Mouse (Mus musculus): Measurements from ENCODE around the gene Xiap. TPM values are rescaled to one million over a fixed set of nuclear protein-coding genes. Genes with fewer than 3 reads are reported as not detected.
"Not testable (repeated sequence)": the region's sequence is repeated elsewhere in the genome, so short reads cannot be mapped to it uniquely, and the experiment has no call there.

Xiap gene
- polyA plus RNA-seq (2016; fragmentation: Nextera tagmentation; extraction: Ambion mirVana), result 9.3 and 9.6 TPM in 2 replicates

GRCm38 (mm10) chrX:42059282-42060068, at the start of gene Xiap:
Xiap (plus strand) TSS chrX:42059679.
- H3K27ac ChIP-seq, result no peak within 1 kb of the TSS
- H3K4me3 ChIP-seq, result no peak within 1 kb of the TSS
- 82% methylated on average over 5 of the region's 5 CpGs for WGBS
- H3K27me3 ChIP-seq (ENCODE audit: insufficient read depth, poor library complexity, severe bottlenecking), result no peaks in the 10 kb centered on the region
- H3K4me1 ChIP-seq (replicated peaks), result no peaks in the 10 kb centered on the region
- no peaks in the 10 kb centered on the region for H3K36me3 ChIP-seq
- no peak for DNase-seq (ENCODE audit: low spot score)
- H3K9me3 ChIP-seq, result no peaks in the 10 kb centered on the region

DNA sequence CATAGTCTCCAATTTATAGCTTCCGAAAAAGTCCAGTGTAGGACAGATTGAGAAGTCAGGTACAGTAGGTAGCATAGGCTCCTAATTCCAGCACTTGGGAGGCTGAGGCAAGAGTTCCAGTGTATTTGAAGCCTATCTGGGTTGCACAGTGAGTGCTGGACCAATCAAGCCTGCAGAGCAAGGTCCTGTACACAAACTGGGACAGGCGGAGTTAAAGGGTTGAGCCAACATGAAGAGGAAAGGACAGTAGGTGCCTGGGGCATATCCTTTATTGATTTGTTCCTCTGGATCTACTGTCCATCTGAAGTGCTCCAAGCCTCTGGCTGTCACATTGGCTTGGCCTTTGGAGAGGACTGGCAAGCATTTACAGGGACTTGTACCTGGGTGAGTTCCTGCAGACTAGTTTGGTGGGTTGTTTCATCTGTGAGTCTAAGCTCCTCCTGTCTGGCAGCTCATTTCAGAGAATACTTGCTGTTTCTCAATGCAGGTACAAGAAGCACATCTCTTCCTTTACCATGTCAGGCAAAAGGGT, 46.7 kb upstream of the Xiap start:
- 94% methylated on average over 2 of the region's 2 CpGs for WGBS
- no peak overlapping the region for H3K27ac ChIP-seq
- H3K9me3 ChIP-seq, result no peaks in the 10 kb centered on the region
- H3K4me1 ChIP-seq (replicated peaks), result no peaks in the 10 kb centered on the region
- H3K27me3 ChIP-seq (ENCODE audit: insufficient read depth, poor library complexity, severe bottlenecking), result no peaks in the 10 kb centered on the region
- H3K4me3 ChIP-seq, result no peak overlapping the region
- no peak for DNase-seq (ENCODE audit: low spot score)
- no peaks in the 10 kb centered on the region for H3K36me3 ChIP-seq

GRCm38 (mm10) chrX:42013776-42014175, 45.7 kb upstream of the Xiap start:
- Histone ChIP-seq H3K36me3 (no peaks in the 10 kb centered on the region), H3K9me3 (no peaks in the 10 kb centered on the region), H3K27me3 (ENCODE audit: insufficient read depth, poor library complexity, severe bottlenecking) (no peaks in the 10 kb centered on the region), H3K27ac (no peak overlapping the region), H3K4me1 (replicated peaks) (no peaks in the 10 kb centered on the region), H3K4me3 (no peak overlapping the region)
- no peak for DNase-seq (ENCODE audit: low spot score)
- 84% methylated on average over 3 of the region's 3 CpGs for WGBS

DNA sequence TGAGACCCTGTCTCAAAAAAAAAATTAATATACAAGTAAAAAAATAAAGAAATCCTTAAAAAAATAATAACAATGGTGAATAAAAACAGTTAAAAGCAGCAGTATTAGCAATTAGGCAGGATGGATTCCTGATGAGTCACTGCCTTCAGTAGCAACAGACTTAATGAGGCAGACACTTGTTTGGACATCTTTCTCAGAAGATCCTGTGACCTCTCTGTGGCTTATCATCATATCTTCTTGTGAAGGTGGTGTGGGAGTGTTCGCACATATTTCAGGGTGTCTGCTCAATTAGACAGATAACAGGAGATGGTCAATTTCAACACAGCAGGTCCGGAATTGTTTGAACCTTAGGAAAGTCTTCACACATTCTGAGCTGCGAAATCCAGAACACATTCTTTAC, 45.0 kb upstream of the Xiap start:
- H3K9me3 ChIP-seq, result no peaks in the 10 kb centered on the region
- DNase-seq (ENCODE audit: low spot score), result no peak
- no peaks in the 10 kb centered on the region for H3K27me3 ChIP-seq (ENCODE audit: insufficient read depth, poor library complexity, severe bottlenecking)
- no peaks in the 10 kb centered on the region for H3K4me1 ChIP-seq (replicated peaks)
- 89% methylated on average over 3 of the region's 3 CpGs for WGBS
- H3K4me3 ChIP-seq, result no peak overlapping the region
- H3K36me3 ChIP-seq, result no peaks in the 10 kb centered on the region
- no peak overlapping the region for H3K27ac ChIP-seq

DNA sequence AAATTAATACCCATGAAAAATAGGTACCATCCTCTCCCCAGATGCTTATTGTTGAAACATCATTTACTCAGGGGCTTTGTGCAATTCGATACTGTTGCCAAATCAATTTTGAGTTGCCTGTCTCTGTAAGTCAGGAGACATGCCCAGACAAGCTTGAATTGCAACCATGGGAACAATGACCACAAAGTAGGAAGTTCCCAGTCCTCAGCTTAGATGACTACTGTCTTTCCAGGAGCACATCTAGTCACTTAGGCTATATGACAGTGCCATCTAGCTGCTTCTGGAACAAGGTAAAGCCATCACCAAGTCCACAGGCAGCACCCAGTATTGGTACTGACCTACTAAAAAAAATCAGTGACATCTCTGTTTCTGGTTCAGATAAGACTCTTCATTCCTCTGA, 41.4 kb upstream of the Xiap start:
- Histone ChIP-seq H3K4me3 (no peak overlapping the region), H3K9me3 (no peaks in the 10 kb centered on the region), H3K27me3 (ENCODE audit: insufficient read depth, poor library complexity, severe bottlenecking) (no peaks in the 10 kb centered on the region), H3K36me3 (no peaks in the 10 kb centered on the region), H3K4me1 (replicated peaks) (no peaks in the 10 kb centered on the region), H3K27ac (no peak overlapping the region)
- no peak for DNase-seq (ENCODE audit: low spot score)
- WGBS, result 79% methylated on average over 1 of the region's 1 CpGs

DNA sequence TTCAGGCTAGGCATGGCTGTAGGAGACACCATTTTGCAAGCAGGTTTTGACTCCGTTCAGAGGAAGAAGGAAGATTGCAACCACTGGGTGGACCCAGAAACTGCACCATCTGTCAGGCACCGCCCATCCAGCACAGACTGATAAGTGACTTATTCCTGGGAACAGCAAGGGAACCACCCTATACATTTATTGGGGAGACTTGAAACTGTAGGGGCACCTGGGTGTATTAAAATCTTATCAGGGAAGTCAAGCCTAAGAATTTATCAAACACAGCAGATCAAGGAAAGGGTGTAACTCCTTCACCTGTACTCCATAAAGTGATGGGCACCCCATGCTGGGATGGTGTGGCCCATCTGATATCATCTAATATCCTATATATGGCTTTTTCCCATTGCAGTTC, 40.0 kb upstream of the Xiap start:
- Histone ChIP-seq H3K27me3 (ENCODE audit: insufficient read depth, poor library complexity, severe bottlenecking) (no peaks in the 10 kb centered on the region), H3K4me1 (replicated peaks) (no peaks in the 10 kb centered on the region), H3K4me3 (no peak overlapping the region), H3K9me3 (no peaks in the 10 kb centered on the region), H3K36me3 (no peaks in the 10 kb centered on the region), H3K27ac (no peak overlapping the region)
- DNase-seq (ENCODE audit: low spot score), result no peak
- 87% methylated on average over 2 of the region's 2 CpGs for WGBS

- H3K4me1 ChIP-seq (replicated peaks); H3K27ac ChIP-seq; H3K36me3 ChIP-seq; H3K9me3 ChIP-seq; H3K27me3 ChIP-seq (ENCODE audit: insufficient read depth, poor library complexity, severe bottlenecking); H3K4me3 ChIP-seq; DNase-seq (ENCODE audit: low spot score): not testable (repeated sequence)
- WGBS, result 89% methylated on average over 2 of the region's 3 CpGs
These were observed 33.6 kb upstream of the Xiap start for GRCm38 (mm10) chrX:42025802-42026440.

DNA sequence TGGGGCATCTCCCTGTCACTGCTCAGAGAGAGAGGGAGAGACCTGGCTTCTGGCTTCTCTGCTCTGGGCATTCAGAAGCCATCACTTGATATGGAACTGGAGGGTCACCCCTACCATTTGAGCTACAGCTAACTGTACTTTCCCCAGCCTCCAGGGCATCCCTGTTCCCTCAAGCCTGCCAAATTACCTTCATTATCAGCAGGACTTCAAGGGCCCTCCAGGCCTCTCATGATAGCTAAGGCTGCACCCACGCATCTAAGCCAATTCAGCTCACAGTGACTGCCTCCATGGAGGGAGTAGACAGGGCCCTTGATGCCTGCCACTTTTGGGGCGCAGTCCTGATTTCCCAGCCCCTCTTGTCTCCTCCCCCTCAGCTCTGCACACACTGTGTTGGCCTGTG, 32.5 kb upstream of the Xiap start:
- not testable (repeated sequence) for H3K36me3 ChIP-seq; H3K27me3 ChIP-seq (ENCODE audit: insufficient read depth, poor library complexity, severe bottlenecking); H3K4me3 ChIP-seq; H3K4me1 ChIP-seq (replicated peaks); H3K27ac ChIP-seq; DNase-seq (ENCODE audit: low spot score); H3K9me3 ChIP-seq
- 86% methylated on average over 2 of the region's 2 CpGs for WGBS

DNA sequence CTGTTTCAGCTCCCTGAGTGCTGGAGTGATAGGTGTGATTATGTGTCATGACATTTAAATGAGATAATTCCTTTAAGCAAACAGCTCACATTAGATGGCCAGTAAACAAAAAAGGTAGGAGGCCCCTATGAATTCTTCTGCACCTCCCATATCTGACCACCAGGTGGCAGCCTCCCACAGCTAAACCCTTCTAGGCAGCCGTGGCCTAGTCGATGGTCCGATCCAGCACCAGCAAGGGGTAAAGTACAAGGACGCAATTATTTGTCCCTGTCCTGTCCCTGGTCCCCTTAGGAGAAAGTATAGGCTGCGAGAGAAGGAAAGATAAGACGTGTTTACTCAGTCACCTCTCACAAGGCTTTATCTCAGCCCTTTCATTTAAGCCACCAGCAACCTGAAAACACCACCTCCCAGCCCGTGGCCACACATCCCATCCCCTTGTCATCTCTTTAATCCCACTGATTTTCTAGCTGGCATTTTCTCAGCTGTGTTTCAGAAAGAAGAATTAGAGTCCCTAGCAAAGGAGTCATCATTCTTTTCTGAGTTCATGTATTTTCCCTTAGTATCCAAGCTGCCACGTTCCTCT, 26.3 kb upstream of the Xiap start:
- no peaks in the 10 kb centered on the region for H3K4me1 ChIP-seq (replicated peaks)
- no peaks in the 10 kb centered on the region for H3K9me3 ChIP-seq
- DNase-seq (ENCODE audit: low spot score), result peak; percentile 66
- H3K36me3 ChIP-seq, result no peaks in the 10 kb centered on the region
- WGBS, result 45% methylated on average over 8 of the region's 8 CpGs
- H3K4me3 ChIP-seq, result no peak overlapping the region
- 0 out of 2 replicates have a peak overlapping the region, but pooled peaks have one; percentile 40 for H3K27ac ChIP-seq
- no peaks in the 10 kb centered on the region for H3K27me3 ChIP-seq (ENCODE audit: insufficient read depth, poor library complexity, severe bottlenecking)

DNA sequence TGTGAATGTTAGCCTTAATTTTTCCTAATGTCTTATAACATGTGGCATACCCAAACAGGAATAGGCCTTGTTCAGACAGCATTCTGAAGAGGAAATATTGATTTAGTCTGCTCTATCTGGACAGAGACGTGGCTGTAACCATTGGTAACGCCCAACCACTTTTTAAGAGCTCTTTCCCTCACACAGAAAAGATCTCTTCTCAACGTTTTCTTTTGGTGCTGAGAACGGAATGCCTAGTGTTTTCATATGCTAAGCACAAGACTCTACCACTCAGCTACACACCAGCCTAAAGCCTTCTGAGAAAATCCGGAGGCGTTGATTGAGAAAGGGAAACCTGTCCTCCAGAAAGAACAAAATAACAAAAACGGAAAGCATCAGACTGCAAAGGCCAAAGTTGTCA, 25.6 kb upstream of the Xiap start:
- Histone ChIP-seq H3K27me3 (ENCODE audit: insufficient read depth, poor library complexity, severe bottlenecking) (no peaks in the 10 kb centered on the region), H3K27ac (no peak overlapping the region), H3K9me3 (no peaks in the 10 kb centered on the region), H3K36me3 (no peaks in the 10 kb centered on the region), H3K4me1 (replicated peaks) (no peaks in the 10 kb centered on the region), H3K4me3 (no peak overlapping the region)
- no peak for DNase-seq (ENCODE audit: low spot score)
- WGBS, result 63% methylated on average over 7 of the region's 7 CpGs

DNA sequence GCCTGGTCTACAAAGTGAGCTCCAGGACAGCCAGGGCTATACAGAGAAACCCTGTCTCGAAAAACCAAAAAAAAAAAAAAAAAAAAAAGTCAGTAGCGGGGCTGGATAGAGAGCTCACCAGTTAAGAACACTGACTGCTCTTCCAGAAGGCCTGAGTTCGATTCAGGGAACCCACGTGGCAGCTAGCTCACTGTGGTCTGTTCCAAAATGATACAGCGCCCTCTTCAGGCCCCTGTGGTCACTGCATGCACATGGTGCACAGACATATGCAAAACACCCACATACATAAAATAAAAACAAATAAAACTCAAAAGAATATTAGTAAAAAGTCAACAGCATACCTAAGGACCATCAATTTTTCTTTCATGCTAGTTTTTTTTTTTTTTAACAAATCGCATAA, 20.0 kb upstream of the Xiap start:
- no peaks in the 10 kb centered on the region for H3K4me1 ChIP-seq (replicated peaks)
- H3K27me3 ChIP-seq (ENCODE audit: insufficient read depth, poor library complexity, severe bottlenecking), result no peaks in the 10 kb centered on the region
- no peaks in the 10 kb centered on the region for H3K36me3 ChIP-seq
- H3K9me3 ChIP-seq, result no peaks in the 10 kb centered on the region
- H3K4me3 ChIP-seq, result no peak overlapping the region
- WGBS, result 80% methylated on average over 5 of the region's 6 CpGs
- H3K27ac ChIP-seq, result no peak overlapping the region
- no peak for DNase-seq (ENCODE audit: low spot score)

DNA sequence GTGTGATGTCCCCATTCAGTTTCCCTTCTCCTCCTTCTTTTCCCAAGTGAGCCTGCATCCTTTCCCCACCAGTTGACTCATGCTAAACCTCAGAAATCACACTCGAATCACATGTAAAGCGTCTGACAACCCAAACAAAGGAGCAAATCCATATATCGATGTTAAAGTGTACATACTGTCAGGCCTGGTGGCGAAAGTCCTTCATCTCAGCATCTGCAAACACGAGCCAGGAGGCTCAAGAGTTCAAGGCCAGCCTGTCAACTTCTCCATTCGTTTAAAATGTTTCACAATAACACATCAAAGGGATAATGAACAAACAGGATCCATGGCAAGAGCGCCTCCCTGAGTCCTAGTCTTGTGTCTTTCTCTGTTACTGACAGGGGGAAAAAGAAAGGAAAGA, 14.5 kb upstream of the Xiap start:
- 85% methylated on average over 7 of the region's 7 CpGs for WGBS
- Histone ChIP-seq H3K4me3 (no peak overlapping the region), H3K9me3 (no peaks in the 10 kb centered on the region), H3K27me3 (ENCODE audit: insufficient read depth, poor library complexity, severe bottlenecking) (no peaks in the 10 kb centered on the region), H3K36me3 (no peaks in the 10 kb centered on the region), H3K27ac (no peak overlapping the region), H3K4me1 (replicated peaks) (no peaks in the 10 kb centered on the region)
- DNase-seq (ENCODE audit: low spot score), result no peak

Measured in hindbrain, embryonic 10.5 days (tissue).